ENCODE assay signal across 7 mouse cellular contexts in the genomic region with DNA sequence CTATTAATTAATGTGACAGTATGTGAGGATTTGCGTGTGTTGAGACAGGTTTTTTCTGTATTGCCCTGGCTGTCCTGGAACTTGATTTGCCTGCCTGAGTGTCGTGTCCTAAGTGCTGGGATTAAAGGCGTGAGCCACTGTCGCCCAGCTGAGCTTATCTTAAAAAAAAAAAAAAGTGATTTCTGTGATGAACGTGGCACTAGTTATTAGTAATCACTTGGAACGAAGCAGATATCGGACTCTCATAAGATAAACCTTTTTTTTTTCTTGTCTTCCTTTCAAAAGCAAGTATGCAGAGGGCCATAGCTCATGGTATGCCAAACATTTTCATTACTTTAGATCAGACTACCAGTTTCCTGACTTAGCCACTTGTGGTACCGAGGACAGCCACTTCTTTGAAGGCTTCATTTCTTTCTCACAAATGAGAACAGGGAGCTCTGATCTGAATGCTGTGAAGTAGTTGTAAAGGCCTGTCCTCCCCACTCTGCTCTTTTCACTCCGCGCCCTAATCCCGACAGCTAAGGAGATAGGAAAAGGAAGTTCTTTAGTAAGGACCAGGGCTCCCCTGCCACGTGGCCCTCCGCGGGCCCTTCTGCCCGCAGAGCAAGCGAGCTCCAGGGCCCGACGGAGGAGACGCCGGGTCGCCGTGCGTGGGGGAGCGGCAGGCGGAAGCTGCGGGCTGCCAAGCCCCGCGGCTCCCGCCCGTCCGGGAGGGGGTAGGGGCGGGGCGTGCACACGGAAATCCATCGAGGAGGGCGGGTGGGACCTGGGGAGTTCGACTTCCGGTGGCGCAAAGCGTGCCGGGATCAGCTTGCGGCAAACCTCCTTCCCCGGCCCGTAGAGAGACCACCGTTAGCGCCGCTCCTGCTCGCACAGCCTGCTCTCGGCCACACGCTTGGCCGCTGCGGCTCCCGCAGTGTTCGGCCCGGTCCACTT. TPM values are rescaled to one million over a fixed set of nuclear protein-coding genes. Genes with fewer than 3 reads are reported as not detected.
DNase-seq lines count a peak whose midpoint lies in the region; ATAC-seq and TF ChIP-seq lines count a peak whose summit lies in the region.

A gene (plus strand): TSS at position 771 of the 936 bp plus-strand sequence.

- peak within 1 kb of the TSS; percentile 97 for H3K4me3 ChIP-seq in intestine, embryonic 14.5 days (ENCODE audit: low read depth, low read length)
- peak within 1 kb of the TSS; percentile 90 for H3K4me3 ChIP-seq in midbrain, embryonic 11.5 days (ENCODE audit: low read depth, low read length)
- H3K4me3 ChIP-seq in small intestine, adult 2 months (ENCODE audit: low read depth, low read length): peak within 1 kb of the TSS; percentile 97

- peaks cover 10% of the 10 kb centered on the region for H3K36me3 ChIP-seq in intestine, embryonic 14.5 days (ENCODE audit: control insufficient read depth, insufficient read depth, low read length)
- H3K36me3 ChIP-seq in midbrain, embryonic 11.5 days (ENCODE audit: control insufficient read depth, insufficient read depth, low read length): no peaks in the 10 kb centered on the region
- H3K36me3 ChIP-seq in small intestine, adult 2 months (ENCODE audit: control insufficient read depth, insufficient read depth, low read length): peaks cover 3% of the 10 kb centered on the region

- peak within 1 kb of the TSS; percentile 66 for H3K4me2 ChIP-seq in intestine, embryonic 14.5 days (ENCODE audit: low read length)
- peak within 1 kb of the TSS; percentile 66 for H3K4me2 ChIP-seq in midbrain, embryonic 11.5 days

- H3K4me1 ChIP-seq in intestine, embryonic 14.5 days (replicated peaks; ENCODE audit: control insufficient read depth, insufficient read depth, low read length): peaks cover 13% of the 10 kb centered on the region
- peaks cover 21% of the 10 kb centered on the region for H3K4me1 ChIP-seq in midbrain, embryonic 11.5 days (ENCODE audit: control insufficient read depth, insufficient read depth, low read length)
- H3K4me1 ChIP-seq in small intestine, adult 2 months (ENCODE audit: control insufficient read depth, insufficient read depth, insufficient read length, low read length): peaks cover 9% of the 10 kb centered on the region

- no peaks in the 10 kb centered on the region for H3K27me3 ChIP-seq in intestine, embryonic 14.5 days (replicated peaks; ENCODE audit: control insufficient read depth, insufficient read depth, low read length)
- H3K27me3 ChIP-seq in midbrain, embryonic 11.5 days (ENCODE audit: control insufficient read depth, insufficient read depth, low read length): no peaks in the 10 kb centered on the region
- H3K27me3 ChIP-seq in small intestine, adult 2 months (ENCODE audit: control insufficient read depth, insufficient read depth, low read length): no peaks in the 10 kb centered on the region

- no peaks in the 10 kb centered on the region for H3K9me3 ChIP-seq in intestine, embryonic 14.5 days (ENCODE audit: control insufficient read depth, low read length)
- no peaks in the 10 kb centered on the region for H3K9me3 ChIP-seq in midbrain, embryonic 11.5 days (ENCODE audit: control insufficient read depth, low read length)

- peak within 1 kb of the TSS; percentile 92 for H3K27ac ChIP-seq in intestine, embryonic 14.5 days (ENCODE audit: low read depth)
- peak within 1 kb of the TSS; percentile 89 for H3K27ac ChIP-seq in midbrain, embryonic 11.5 days (ENCODE audit: low read depth, low read length)
- H3K27ac ChIP-seq in small intestine, adult 2 months (ENCODE audit: insufficient read depth, low read depth, low read length): peak within 1 kb of the TSS; percentile 95

- 2% methylated on average over 36 of the region's 55 CpGs for WGBS in intestine, embryonic 14.5 days
- 4% methylated on average over 48 of the region's 55 CpGs for WGBS in midbrain, embryonic 11.5 days
- 2% methylated on average over 55 of the region's 55 CpGs for WGBS in small intestine, adult 2 months

- peak; percentile 74 for TF ChIP-seq POLR2A in small intestine, adult 2 months (IDR thresholded peaks at IDR 0.05; ENCODE audit: low read depth, low read length)

- TF ChIP-seq CTCF in small intestine, adult 2 months (IDR thresholded peaks at IDR 0.05; ENCODE audit: extremely low read depth, insufficient read length, insufficient replicate concordance, low read depth, low read length): no peak

- peak; percentile 96 for ATAC-seq in intestine, embryonic 14.5 days (replicated peaks; ENCODE audit: low FRiP score, low TSS enrichment, low read depth)
- ATAC-seq in midbrain, embryonic 11.5 days (ENCODE audit: low FRiP score): peak; percentile 99

- intact Hi-C loops in left cerebral cortex, postnatal 36 days (cut with DNase I): loop anchor here (1.0 kb wide), 2 partner anchors 44 to 136 kb away; a partner anchor contains a TSS

- peak within 1 kb of the TSS; percentile 90 for H3K9ac ChIP-seq in intestine, embryonic 14.5 days (ENCODE audit: low read length)
- peak within 1 kb of the TSS; percentile 90 for H3K9ac ChIP-seq in midbrain, embryonic 11.5 days (ENCODE audit: low read length)

- DNase-seq in adrenal gland, adult 2 months: peak; percentile 95
- DNase-seq in embryo, embryonic 11 days: peak; percentile 97
- peak; percentile 93 for DNase-seq in gastrocnemius, postnatal 25 days
- peak; percentile 91 for DNase-seq in intestine, embryonic 14.5 days (ENCODE audit: low spot score)
- peak; percentile 85 to 88 for DNase-seq in left cerebral cortex, postnatal 36 days (ENCODE audit: low spot score in 2 of 2)
- DNase-seq in midbrain, embryonic 11.5 days (ENCODE audit: low spot score, missing footprints): peak; percentile 97

RNA-seq across cellular contexts. Expression of the gene that starts here (rescaled TPM):
- total RNA-seq in adrenal gland, adult 2 months (2021): 10 to 100 TPM; 30.4 to 32.7 TPM
- 27.9 and 33.4 TPM in 2 replicates for polyA plus RNA-seq in adrenal gland, adult 2 months (2012; rRNA removed)
- total RNA-seq in gastrocnemius, postnatal 25 days (2021): 10 to 100 TPM; 14.7 to 15.6 TPM
- polyA plus RNA-seq in intestine, embryonic 14.5 days (2014; fragmentation: Nextera tagmentation; extraction: Ambion mirVana): 42.4 and 45.0 TPM in 2 replicates
- total RNA-seq in left cerebral cortex, postnatal 36 days (2021): 10 to 100 TPM; 32.0 to 32.2 TPM
- 66.8 and 73.4 TPM in 2 replicates for polyA plus RNA-seq in midbrain, embryonic 11.5 days (2014; fragmentation: Nextera tagmentation; extraction: Ambion mirVana)
- polyA plus RNA-seq in small intestine, adult 2 months (2012; rRNA removed): 10.7 and 15.8 TPM in 2 replicates

Comparison
In these comparisons a context has a peak if more than half of its experiments do, and no peak if none do; other contexts are left out.
1. Peak in every context shown above with its lines: DNase-seq, ATAC-seq, H3K4me3 ChIP-seq and H3K27ac ChIP-seq.